Mouse (Mus musculus): ENCODE results near the gene Gm9821. TPM values are rescaled to one million over a fixed set of nuclear protein-coding genes. Genes with fewer than 3 reads are reported as not detected.

Gm9821 gene
- polyA plus RNA-seq (2012; rRNA removed), result not detected in 2 replicates

GRCm38 (mm10) chr2:91945483-91945882, at the start of gene Gm9821:
Gene Gm9821 (plus strand): TSS chr2:91945703.

GRCm38 (mm10) chr2:91926949-91927348, 18.6 kb upstream of the Gm9821 start, which contains the start of gene Chrm4:
Gene Chrm4 (plus strand): TSS chr2:91927249.

GRCm38 (mm10) chr2:91932160-91932711, 13.3 kb upstream of the Gm9821 start, which contains the start of gene Mdk:
Gene Mdk (minus strand): TSS chr2:91932297.

GRCm38 (mm10) chr2:91975581-91976541, 30.4 kb downstream of the Gm9821 start, which contains the start of gene Dgkz:
Gene Dgkz (minus strand): TSS chr2:91975864.

Other genes with a start within 250 kb of the Gm9821 start
- gene Atg13, start 235.1 kb upstream of the Gm9821 start, polyA plus RNA-seq (2012; rRNA removed), result 55.9 and 63.9 TPM in 2 replicates
- gene Harbi1, start 234.9 kb upstream of the Gm9821 start, polyA plus RNA-seq (2012; rRNA removed), result 4.9 and 6.3 TPM in 2 replicates
- gene Ambra1, start 215.6 kb upstream of the Gm9821 start, polyA plus RNA-seq (2012; rRNA removed), result 27.3 and 32.7 TPM in 2 replicates
- 3.1 and 4.8 TPM in 2 replicates for gene Chrm4, start 18.5 kb upstream of the Gm9821 start, polyA plus RNA-seq (2012; rRNA removed)
- 108 and 125 TPM in 2 replicates for gene Mdk, start 13.4 kb upstream of the Gm9821 start, polyA plus RNA-seq (2012; rRNA removed)
- 127 and 128 TPM in 2 replicates for gene Dgkz, start 30.2 kb downstream of the Gm9821 start, polyA plus RNA-seq (2012; rRNA removed)
- 1.9 and 2.2 TPM in 2 replicates for gene Creb3l1, start 78.8 kb downstream of the Gm9821 start, polyA plus RNA-seq (2012; rRNA removed)
- gene Phf21a, start 147.4 kb downstream of the Gm9821 start, polyA plus RNA-seq (2012; rRNA removed), result 44.3 and 60.4 TPM in 2 replicates

Data from central nervous system, embryonic 18 days (tissue).